13 mouse cellular contexts compared by ENCODE assay signal in genomic region chr2:163166067-163166805, GRCm38 (mm10). TPM values are rescaled to one million over a fixed set of nuclear protein-coding genes. Genes with fewer than 3 reads are reported as not detected.
DNase-seq lines count a peak whose midpoint lies in the region; ATAC-seq and TF ChIP-seq lines count a peak whose summit lies in the region.
"Had no signal": no experiment of that assay in that cellular context is flagged by ENCODE, and none has a peak within 500 bp of the region (broad histone marks: within the 10 kb centered on the region; RNA-seq: fewer than 3 reads in every experiment).

No protein-coding gene starts in this region.

- no peak for TF ChIP-seq CTCF in brain, embryonic 14.5 days (IDR thresholded peaks at IDR 0.05; ENCODE audit: borderline replicate concordance, extremely low read depth, insufficient read depth, insufficient read length)

- TF ChIP-seq POLR2A in limb, embryonic 14.5 days (IDR thresholded peaks at IDR 0.05; ENCODE audit: borderline replicate concordance, extremely low read depth, insufficient read depth, insufficient read length): no peak
- no peak for TF ChIP-seq POLR2A in brain, embryonic 14.5 days (IDR thresholded peaks at IDR 0.05; ENCODE audit: borderline replicate concordance, extremely low read depth, insufficient read depth, insufficient read length, poor library complexity, severe bottlenecking)

- H3K4me3 ChIP-seq in limb, embryonic 14.5 days (replicated peaks; ENCODE audit: low read length): no peak overlapping the region
- H3K4me3 ChIP-seq in limb, embryonic 10.5 days: no peak overlapping the region
- H3K4me3 ChIP-seq: embryonic facial prominence, embryonic 15.5 days; neural tube, embryonic 13.5 days had no signal

- ATAC-seq in limb, embryonic 14.5 days (ENCODE audit: low FRiP score, low read depth): no peak
- ATAC-seq in monocyte, adult 5-6 weeks (replicated peaks; ENCODE audit: insufficient number of reproducible peaks, low FRiP score, low TSS enrichment, poor library complexity, severe bottlenecking): 0 out of 2 replicates have a peak, but pooled peaks have one; percentile 22
- ATAC-seq in megakaryocyte progenitor cell, adult 5-6 weeks (replicated peaks; ENCODE audit: poor library complexity): no peak

- no peak overlapping the region for H3K27ac ChIP-seq in limb, embryonic 14.5 days (replicated peaks; ENCODE audit: low read depth, low read length)
- H3K27ac ChIP-seq in limb, embryonic 10.5 days: no peak overlapping the region
- H3K27ac ChIP-seq: embryonic facial prominence, embryonic 15.5 days; neural tube, embryonic 13.5 days had no signal

- peak; percentile 4 for DNase-seq in cerebellum, adult 9-11 months
- DNase-seq in cerebellum, adult 11 months: no peak
- no peak for DNase-seq in limb, embryonic 14.5 days (ENCODE audit: low spot score)
- DNase-seq in limb, embryonic 10.5 days (ENCODE audit: low spot score): no peak
- peak; percentile 27 for DNase-seq in brain, embryonic 14.5 days (ENCODE audit: low read depth)
- no peak for DNase-seq in gastrocnemius, postnatal 4 days (ENCODE audit: low spot score in 2 of 2)
- DNase-seq: B cell, adult 2 months; lung, adult 2 months had no signal

- H3K4me2 ChIP-seq in limb, embryonic 14.5 days (replicated peaks; ENCODE audit: low read depth, low read length, severe bottlenecking): no peak overlapping the region
- H3K4me2 ChIP-seq: embryonic facial prominence, embryonic 15.5 days; heart, embryonic 11.5 days; neural tube, embryonic 13.5 days had no signal

- H3K9ac ChIP-seq in limb, embryonic 14.5 days (ENCODE audit: low read depth, low read length, severe bottlenecking): peak overlapping the region; percentile 17; the same call in 1 of the 2 replicates
- H3K9ac ChIP-seq: embryonic facial prominence, embryonic 15.5 days; neural tube, embryonic 13.5 days had no signal

- H3K4me1 ChIP-seq in limb, embryonic 14.5 days (ENCODE audit: control insufficient read depth, insufficient read depth, low read length): no peaks in the 10 kb centered on the region
- H3K4me1 ChIP-seq in limb, embryonic 10.5 days: peaks cover 5% of the 10 kb centered on the region; the same call in 1 of the 2 replicates
- H3K4me1 ChIP-seq: embryonic facial prominence, embryonic 15.5 days; neural tube, embryonic 13.5 days had no signal

- H3K9me3 ChIP-seq in limb, embryonic 14.5 days (ENCODE audit: control insufficient read depth, low read length): no peaks in the 10 kb centered on the region
- H3K9me3 ChIP-seq in limb, embryonic 10.5 days (replicated peaks): no peaks in the 10 kb centered on the region
- H3K9me3 ChIP-seq: embryonic facial prominence, embryonic 15.5 days; neural tube, embryonic 13.5 days had no signal

- H3K36me3 ChIP-seq in limb, embryonic 14.5 days (ENCODE audit: control insufficient read depth, insufficient read depth, low read length): no peaks in the 10 kb centered on the region
- H3K36me3 ChIP-seq in limb, embryonic 10.5 days: no peaks in the 10 kb centered on the region
- H3K36me3 ChIP-seq: embryonic facial prominence, embryonic 15.5 days; neural tube, embryonic 13.5 days had no signal

- WGBS in limb, embryonic 14.5 days: 55% methylated on average over 13 of the region's 13 CpGs
- 62% methylated on average over 13 of the region's 13 CpGs for WGBS in limb, embryonic 10.5 days

- H3K27me3 ChIP-seq in limb, embryonic 14.5 days (ENCODE audit: control insufficient read depth, insufficient read depth, low read length): no peaks in the 10 kb centered on the region
- H3K27me3 ChIP-seq in limb, embryonic 10.5 days (ENCODE audit: low read depth, poor library complexity, severe bottlenecking): no peaks in the 10 kb centered on the region
- H3K27me3 ChIP-seq: embryonic facial prominence, embryonic 15.5 days; neural tube, embryonic 13.5 days had no signal

RNA-seq across cellular contexts. Expression of gene Tox2, which starts 36.7 kb away (rescaled TPM):
- 10.3 and 17.1 TPM in 2 replicates for polyA plus RNA-seq in limb, embryonic 14.5 days (2012; rRNA removed)
- polyA plus RNA-seq in limb, embryonic 14.5 days (2014; fragmentation: Nextera tagmentation; extraction: Ambion mirVana): 4.8 and 5.6 TPM in 2 replicates
- polyA plus RNA-seq in limb, embryonic 10.5 days (2016; fragmentation: Nextera tagmentation; extraction: Ambion mirVana): 0.48 and 1.8 TPM in 2 replicates
- 67.0 and 70.4 TPM in 2 replicates for polyA plus RNA-seq in brain, embryonic 14.5 days (2012; rRNA removed)
- not detected in 3 replicates for total RNA-seq in monocyte, adult 5-6 weeks (2017)
- total RNA-seq in gastrocnemius, postnatal 4 days (2021): 1 to 10 TPM; 1.5 to 1.9 TPM
- total RNA-seq in megakaryocyte progenitor cell, adult 5-6 weeks (2015): 0.15 and 0.27 TPM in 2 replicates
- 0.74 TPM in 1 of 2 replicates, not detected in the other for total RNA-seq in megakaryocyte progenitor cell, adult 5-6 weeks (2017)

Comparison
In these comparisons a context has a peak if more than half of its experiments do, and no peak if none do; other contexts are left out.
1. DNase-seq: peak in cerebellum, adult 9-11 months (single experiment) and brain, embryonic 14.5 days (single experiment); none in cerebellum, adult 11 months (single experiment), limb, embryonic 14.5 days (single experiment), limb, embryonic 10.5 days (single experiment) and gastrocnemius, postnatal 4 days (0 of 2).